Mouse (Mus musculus): ENCODE measurements around the gene Herc6. TPM values are rescaled to one million over a fixed set of nuclear protein-coding genes. Genes with fewer than 3 reads are reported as not detected.

Herc6 gene
- 0.44 and 1.2 TPM in 2 replicates for polyA plus RNA-seq (2014; fragmentation: Nextera tagmentation; extraction: Ambion mirVana)

- H3K27ac ChIP-seq (ENCODE audit: low read depth, low read length) = no peak within 1 kb of the TSS
- 3% methylated on average over 16 of the region's 16 CpGs for WGBS
- peak; percentile 78 for ATAC-seq (ENCODE audit: low read depth)
Observed at GRCm38 (mm10) chr6:57580881-57581548, at the start of gene Herc6. TSS of gene Herc6 (plus strand) at chr6:57581000.

DNA sequence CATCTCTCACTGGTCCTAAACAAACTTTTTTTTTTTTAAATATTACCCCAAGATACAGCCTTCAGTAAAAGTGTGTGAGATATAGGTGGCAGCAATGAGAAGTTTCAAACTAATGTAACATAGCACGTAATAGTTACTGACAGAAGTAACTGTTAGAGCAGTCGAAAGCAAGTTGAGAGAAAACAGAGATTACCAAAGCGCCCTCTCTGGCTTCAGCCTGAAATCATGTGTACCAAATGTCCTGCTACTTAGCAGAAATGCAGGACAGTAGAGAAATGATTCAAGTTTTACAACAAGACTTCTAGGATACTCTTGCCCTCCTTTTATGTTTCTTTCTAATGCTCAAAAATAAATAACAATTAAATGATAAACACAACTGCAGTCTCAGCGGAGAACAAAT is 49.8 kb upstream of the Herc6 start:
- 77% methylated on average over 4 of the region's 4 CpGs for WGBS

More at GRCm38 (mm10) chr6:57580881-57581548, at the start of gene Herc6:
- Histone ChIP-seq H3K36me3 (ENCODE audit: control insufficient read depth, insufficient read depth, low read length) (no peaks in the 10 kb centered on the region), H3K27me3 (ENCODE audit: control insufficient read depth, insufficient read depth, low read length) (no peaks in the 10 kb centered on the region), H3K4me2 (ENCODE audit: low read depth, low read length) (peak within 1 kb of the TSS; percentile 53), H3K9me3 (ENCODE audit: control insufficient read depth, low read length) (no peaks in the 10 kb centered on the region), H3K4me1 (ENCODE audit: control insufficient read depth, insufficient read depth, low read length) (no peaks in the 10 kb centered on the region), H3K9ac (replicated peaks; ENCODE audit: low read depth, low read length) (peak within 1 kb of the TSS; percentile 44), H3K4me3 (ENCODE audit: low read depth, low read length) (peak within 1 kb of the TSS; percentile 33)

GRCm38 (mm10) chr6:57531441-57531840 is 49.4 kb upstream of the Herc6 start:
- ATAC-seq (ENCODE audit: low read depth) = no peak
- Histone ChIP-seq H3K4me2 (ENCODE audit: low read depth, low read length) (no peak overlapping the region), H3K27ac (ENCODE audit: low read depth, low read length) (no peak overlapping the region), H3K27me3 (ENCODE audit: control insufficient read depth, insufficient read depth, low read length) (no peaks in the 10 kb centered on the region), H3K4me1 (ENCODE audit: control insufficient read depth, insufficient read depth, low read length) (peaks cover 8% of the 10 kb centered on the region), H3K4me3 (ENCODE audit: low read depth, low read length) (no peak overlapping the region), H3K36me3 (ENCODE audit: control insufficient read depth, insufficient read depth, low read length) (no peaks in the 10 kb centered on the region), H3K9me3 (ENCODE audit: control insufficient read depth, low read length) (no peaks in the 10 kb centered on the region), H3K9ac (replicated peaks; ENCODE audit: low read depth, low read length) (no peak overlapping the region)
- 73% methylated on average over 1 of the region's 1 CpGs for WGBS

More for the DNA sequence above, 49.8 kb upstream of the Herc6 start:
- ATAC-seq (ENCODE audit: low read depth) = no peak
- Histone ChIP-seq H3K9ac (replicated peaks; ENCODE audit: low read depth, low read length) (no peak overlapping the region), H3K4me3 (ENCODE audit: low read depth, low read length) (no peak overlapping the region), H3K36me3 (ENCODE audit: control insufficient read depth, insufficient read depth, low read length) (no peaks in the 10 kb centered on the region), H3K4me1 (ENCODE audit: control insufficient read depth, insufficient read depth, low read length) (peaks cover 8% of the 10 kb centered on the region), H3K27ac (ENCODE audit: low read depth, low read length) (no peak overlapping the region), H3K4me2 (ENCODE audit: low read depth, low read length) (no peak overlapping the region), H3K27me3 (ENCODE audit: control insufficient read depth, insufficient read depth, low read length) (no peaks in the 10 kb centered on the region), H3K9me3 (ENCODE audit: control insufficient read depth, low read length) (no peaks in the 10 kb centered on the region)

- H3K27me3 ChIP-seq (ENCODE audit: control insufficient read depth, insufficient read depth, low read length) = no peaks in the 10 kb centered on the region
- H3K4me2 ChIP-seq (ENCODE audit: low read depth, low read length) = no peak overlapping the region
- WGBS = 96% methylated on average over 1 of the region's 1 CpGs
- H3K36me3 ChIP-seq (ENCODE audit: control insufficient read depth, insufficient read depth, low read length) = no peaks in the 10 kb centered on the region
- H3K4me1 ChIP-seq (ENCODE audit: control insufficient read depth, insufficient read depth, low read length) = peaks cover 8% of the 10 kb centered on the region
- no peak for ATAC-seq (ENCODE audit: low read depth)
- no peak overlapping the region for H3K27ac ChIP-seq (ENCODE audit: low read depth, low read length)
- H3K4me3 ChIP-seq (ENCODE audit: low read depth, low read length) = no peak overlapping the region
- H3K9me3 ChIP-seq (ENCODE audit: control insufficient read depth, low read length) = no peaks in the 10 kb centered on the region
- H3K9ac ChIP-seq (replicated peaks; ENCODE audit: low read depth, low read length) = no peak overlapping the region
Observed at GRCm38 (mm10) chr6:57532022-57532421, 48.8 kb upstream of the Herc6 start.

- Histone ChIP-seq H3K9ac (replicated peaks; ENCODE audit: low read depth, low read length) (0 out of 2 replicates have a peak overlapping the region, but pooled peaks have one; percentile 74), H3K4me1 (ENCODE audit: control insufficient read depth, insufficient read depth, low read length) (peaks cover 8% of the 10 kb centered on the region), H3K9me3 (ENCODE audit: control insufficient read depth, low read length) (no peaks in the 10 kb centered on the region), H3K36me3 (ENCODE audit: control insufficient read depth, insufficient read depth, low read length) (no peaks in the 10 kb centered on the region), H3K4me3 (ENCODE audit: low read depth, low read length) (peak overlapping the region; percentile 77; the same call in 1 of the 2 replicates), H3K4me2 (ENCODE audit: low read depth, low read length) (peak overlapping the region; percentile 62), H3K27ac (ENCODE audit: low read depth, low read length) (no peak overlapping the region), H3K27me3 (ENCODE audit: control insufficient read depth, insufficient read depth, low read length) (no peaks in the 10 kb centered on the region)
- ATAC-seq (ENCODE audit: low read depth) = no peak
- WGBS = 75% methylated on average over 2 of the region's 2 CpGs
Observed at GRCm38 (mm10) chr6:57533410-57533809, 47.4 kb upstream of the Herc6 start.

GRCm38 (mm10) chr6:57534231-57534610 is 46.6 kb upstream of the Herc6 start:
- Histone ChIP-seq H3K4me3 (ENCODE audit: low read depth, low read length) (peak overlapping the region; percentile 77), H3K27ac (ENCODE audit: low read depth, low read length) (peak overlapping the region; percentile 72), H3K9me3 (ENCODE audit: control insufficient read depth, low read length) (no peaks in the 10 kb centered on the region), H3K9ac (replicated peaks; ENCODE audit: low read depth, low read length) (peak overlapping the region; percentile 74), H3K27me3 (ENCODE audit: control insufficient read depth, insufficient read depth, low read length) (no peaks in the 10 kb centered on the region), H3K4me2 (ENCODE audit: low read depth, low read length) (peak overlapping the region; percentile 62), H3K4me1 (ENCODE audit: control insufficient read depth, insufficient read depth, low read length) (peaks cover 8% of the 10 kb centered on the region), H3K36me3 (ENCODE audit: control insufficient read depth, insufficient read depth, low read length) (no peaks in the 10 kb centered on the region)
- no peak for ATAC-seq (ENCODE audit: low read depth)
- whole genome bisulfite sequencing = 3% methylated on average over 8 of the region's 8 CpGs

- Histone ChIP-seq H3K4me1 (ENCODE audit: control insufficient read depth, insufficient read depth, low read length) (peaks cover 8% of the 10 kb centered on the region), H3K27me3 (ENCODE audit: control insufficient read depth, insufficient read depth, low read length) (no peaks in the 10 kb centered on the region), H3K4me3 (ENCODE audit: low read depth, low read length) (peak overlapping the region; percentile 77), H3K36me3 (ENCODE audit: control insufficient read depth, insufficient read depth, low read length) (no peaks in the 10 kb centered on the region), H3K4me2 (ENCODE audit: low read depth, low read length) (peak overlapping the region; percentile 62), H3K27ac (ENCODE audit: low read depth, low read length) (peak overlapping the region; percentile 72), H3K9ac (replicated peaks; ENCODE audit: low read depth, low read length) (peak overlapping the region; percentile 74), H3K9me3 (ENCODE audit: control insufficient read depth, low read length) (no peaks in the 10 kb centered on the region)
- under 1% methylated on average over 31 of the region's 31 CpGs for WGBS
- ATAC-seq (ENCODE audit: low read depth) = peak; percentile 52
Observed at GRCm38 (mm10) chr6:57534611-57535286, 46.1 kb upstream of the Herc6 start.

GRCm38 (mm10) chr6:57535386-57535936 is 45.3 kb upstream of the Herc6 start, which contains the start of gene Ppm1k:
TSS of gene Ppm1k (minus strand) at chr6:57535468.
- Histone ChIP-seq H3K4me2 (ENCODE audit: low read depth, low read length) (peak within 1 kb of the TSS; percentile 62), H3K9me3 (ENCODE audit: control insufficient read depth, low read length) (no peaks in the 10 kb centered on the region), H3K9ac (replicated peaks; ENCODE audit: low read depth, low read length) (peak within 1 kb of the TSS; percentile 74), H3K4me1 (ENCODE audit: control insufficient read depth, insufficient read depth, low read length) (peaks cover 8% of the 10 kb centered on the region), H3K36me3 (ENCODE audit: control insufficient read depth, insufficient read depth, low read length) (no peaks in the 10 kb centered on the region), H3K4me3 (ENCODE audit: low read depth, low read length) (peak within 1 kb of the TSS; percentile 77), H3K27me3 (ENCODE audit: control insufficient read depth, insufficient read depth, low read length) (no peaks in the 10 kb centered on the region), H3K27ac (ENCODE audit: low read depth, low read length) (peak within 1 kb of the TSS; percentile 72)
- WGBS = 2% methylated on average over 24 of the region's 24 CpGs
- peak; percentile 98 for ATAC-seq (ENCODE audit: low read depth)

All from neural tube, embryonic 14.5 days (tissue).